8 mouse cellular contexts compared by ENCODE assay signal in genomic region chr10:128321641-128322040, GRCm38 (mm10). TPM values are rescaled to one million over a fixed set of nuclear protein-coding genes. Genes with fewer than 3 reads are reported as not detected.
A peak's percentile ranks its signal among the peaks of the same experiment; 100 is the strongest.
DNase-seq lines count a peak whose midpoint lies in the region; ATAC-seq and TF ChIP-seq lines count a peak whose summit lies in the region.

No protein-coding gene starts in this region.

- H3K9me3 ChIP-seq in kidney, postnatal 0 days (replicated peaks; ENCODE audit: low read length), result no peaks in the 10 kb centered on the region
- H3K9me3 ChIP-seq in intestine, postnatal 0 days (ENCODE audit: control insufficient read depth), result no peaks in the 10 kb centered on the region

- peak overlapping the region; percentile 91 for H3K4me2 ChIP-seq in kidney, postnatal 0 days (ENCODE audit: low read length)
- peak overlapping the region; percentile 77 for H3K4me2 ChIP-seq in intestine, postnatal 0 days (replicated peaks; ENCODE audit: low read depth)

- peaks cover 34% of the 10 kb centered on the region for H3K36me3 ChIP-seq in kidney, postnatal 0 days (ENCODE audit: insufficient read depth, low read length)
- peaks cover 51% of the 10 kb centered on the region for H3K36me3 ChIP-seq in intestine, postnatal 0 days (ENCODE audit: control insufficient read depth, insufficient read depth)

- ATAC-seq in kidney, postnatal 0 days (replicated peaks; ENCODE audit: low FRiP score, low read depth), result no peak
- no peak for ATAC-seq in intestine, postnatal 0 days

- peak overlapping the region; percentile 31; the same call in 1 of the 2 replicates for H3K27ac ChIP-seq in kidney, postnatal 0 days
- H3K27ac ChIP-seq in intestine, postnatal 0 days (ENCODE audit: low read depth, low read length), result no peak overlapping the region

- peak overlapping the region; percentile 96; the same call in 1 of the 2 replicates for H3K9ac ChIP-seq in kidney, postnatal 0 days (ENCODE audit: low read depth, low read length)
- 0 out of 2 replicates have a peak overlapping the region, but pooled peaks have one; percentile 22 for H3K9ac ChIP-seq in intestine, postnatal 0 days (ENCODE audit: low read depth, low read length)

- no peak for TF ChIP-seq CTCF in kidney, postnatal 0 days (IDR thresholded peaks at IDR 0.05; ENCODE audit: low read depth)
- TF ChIP-seq CTCF in intestine, postnatal 0 days (IDR thresholded peaks at IDR 0.05; ENCODE audit: low read depth), result no peak

- H3K27me3 ChIP-seq in kidney, postnatal 0 days (ENCODE audit: insufficient read depth, low read length), result no peaks in the 10 kb centered on the region
- H3K27me3 ChIP-seq in intestine, postnatal 0 days (replicated peaks; ENCODE audit: control insufficient read depth, insufficient read depth, low read length), result no peaks in the 10 kb centered on the region

- H3K4me1 ChIP-seq in kidney, postnatal 0 days (replicated peaks; ENCODE audit: insufficient read depth, low read length), result peaks cover 10% of the 10 kb centered on the region
- peaks cover 6% of the 10 kb centered on the region; the same call in 1 of the 2 replicates for H3K4me1 ChIP-seq in intestine, postnatal 0 days (replicated peaks; ENCODE audit: control insufficient read depth, insufficient read depth, low read length)

- WGBS in kidney, postnatal 0 days, result 60% methylated on average over 12 of the region's 12 CpGs
- WGBS in intestine, postnatal 0 days, result 34% methylated on average over 12 of the region's 12 CpGs

- H3K4me3 ChIP-seq in kidney, postnatal 0 days (replicated peaks; ENCODE audit: low read depth, low read length), result peak overlapping the region; percentile 76
- H3K4me3 ChIP-seq in intestine, postnatal 0 days (ENCODE audit: low read depth, low read length), result peak overlapping the region; percentile 86

- no peak for DNase-seq in kidney, postnatal 0 days (ENCODE audit: low spot score)
- no peak for DNase-seq in kidney, postnatal 25 days
- peak; percentile 26 for DNase-seq in embryo, embryonic 9.5 days (ENCODE audit: extremely low spot score)
- DNase-seq in neural tube, embryonic 10.5 days (ENCODE audit: extremely low spot score, low spot score), result peak; percentile 39
- no peak for DNase-seq in frontal cortex, postnatal 14 days (ENCODE audit: low spot score in 2 of 2)
- no peak for DNase-seq in frontal cortex, postnatal 36 days (ENCODE audit: low spot score in 2 of 2)
- no peak for DNase-seq in kidney, adult 11 months

RNA-seq across cellular contexts. Expression of gene Cnpy2, which starts 0.6 kb away (rescaled TPM):
- 350 and 363 TPM in 2 replicates for polyA plus RNA-seq in kidney, postnatal 0 days (2015; fragmentation: Nextera tagmentation; extraction: Ambion mirVana)
- polyA plus RNA-seq in intestine, postnatal 0 days (2015; fragmentation: Nextera tagmentation; extraction: Ambion mirVana), result 254 and 273 TPM in 2 replicates

RNA-seq across cellular contexts. Expression of gene Cs, which starts 15.9 kb away (rescaled TPM):
- 167 and 195 TPM in 2 replicates for polyA plus RNA-seq in kidney, postnatal 0 days (2015; fragmentation: Nextera tagmentation; extraction: Ambion mirVana)
- 248 and 266 TPM in 2 replicates for polyA plus RNA-seq in intestine, postnatal 0 days (2015; fragmentation: Nextera tagmentation; extraction: Ambion mirVana)

RNA-seq across cellular contexts. Expression of gene Pan2, which starts 18.5 kb away (rescaled TPM):
- polyA plus RNA-seq in kidney, postnatal 0 days (2015; fragmentation: Nextera tagmentation; extraction: Ambion mirVana), result 26.5 and 28.5 TPM in 2 replicates
- polyA plus RNA-seq in intestine, postnatal 0 days (2015; fragmentation: Nextera tagmentation; extraction: Ambion mirVana), result 11.5 and 14.0 TPM in 2 replicates

RNA-seq across cellular contexts. Expression of gene Il23a, which starts 23.1 kb away (rescaled TPM):
- polyA plus RNA-seq in kidney, postnatal 0 days (2015; fragmentation: Nextera tagmentation; extraction: Ambion mirVana), result 0.13 and 0.16 TPM in 2 replicates
- 0.22 and 0.46 TPM in 2 replicates for polyA plus RNA-seq in intestine, postnatal 0 days (2015; fragmentation: Nextera tagmentation; extraction: Ambion mirVana)

RNA-seq across cellular contexts. Expression of gene Coq10a, which starts 47.2 kb away (rescaled TPM):
- polyA plus RNA-seq in kidney, postnatal 0 days (2015; fragmentation: Nextera tagmentation; extraction: Ambion mirVana), result 18.3 and 19.7 TPM in 2 replicates
- 21.1 and 22.3 TPM in 2 replicates for polyA plus RNA-seq in intestine, postnatal 0 days (2015; fragmentation: Nextera tagmentation; extraction: Ambion mirVana)

Comparison
In these comparisons a context has a peak if more than half of its experiments do, and no peak if none do; other contexts are left out.
1. DNase-seq: peak in embryo, embryonic 9.5 days (single experiment) and neural tube, embryonic 10.5 days (single experiment); none in kidney, postnatal 0 days (single experiment), kidney, postnatal 25 days (0 of 2), frontal cortex, postnatal 14 days (0 of 2), frontal cortex, postnatal 36 days (0 of 2) and kidney, adult 11 months (single experiment).